Mouse (Mus musculus) retina, postnatal 1 day (tissue): ENCODE results near the gene Gm11146.

Experiments used
- DNase-seq: peaks from one replicate; pipeline ENCODE4 v3.0.0-alpha.2; 2012

Gene Gm11146

DNA sequence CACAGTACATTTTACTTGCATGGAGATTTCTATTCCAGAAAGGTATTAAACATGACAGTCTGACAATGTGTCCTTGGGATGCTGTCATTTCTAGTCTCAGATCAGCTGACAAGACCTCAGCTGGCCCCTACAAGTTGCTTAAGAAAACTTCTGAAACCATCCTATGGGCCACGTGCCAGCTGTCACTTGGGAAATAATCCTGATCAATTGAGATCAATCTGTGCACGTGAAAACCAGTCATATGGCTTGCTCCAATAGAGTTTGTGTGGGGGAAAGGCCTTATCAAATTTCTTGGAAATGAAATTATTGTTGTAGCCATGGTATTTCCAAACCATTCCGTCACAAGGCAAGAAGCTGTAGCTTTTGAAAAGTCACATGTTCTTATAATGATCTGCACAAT, 50.8 kb downstream of the Gm11146 start:
- no peak for DNase-seq
